Mouse (Mus musculus): Measurements from ENCODE around the gene Hydin. TPM values are rescaled to one million over a fixed set of nuclear protein-coding genes. Genes with fewer than 3 reads are reported as not detected.
"Not testable (repeated sequence)": the region's sequence is repeated elsewhere in the genome, so short reads cannot be mapped to it uniquely, and the experiment has no call there.

Gene Hydin
- polyA plus RNA-seq, 1 experiment from 2014 or later, result 0.52 TPM

DNA sequence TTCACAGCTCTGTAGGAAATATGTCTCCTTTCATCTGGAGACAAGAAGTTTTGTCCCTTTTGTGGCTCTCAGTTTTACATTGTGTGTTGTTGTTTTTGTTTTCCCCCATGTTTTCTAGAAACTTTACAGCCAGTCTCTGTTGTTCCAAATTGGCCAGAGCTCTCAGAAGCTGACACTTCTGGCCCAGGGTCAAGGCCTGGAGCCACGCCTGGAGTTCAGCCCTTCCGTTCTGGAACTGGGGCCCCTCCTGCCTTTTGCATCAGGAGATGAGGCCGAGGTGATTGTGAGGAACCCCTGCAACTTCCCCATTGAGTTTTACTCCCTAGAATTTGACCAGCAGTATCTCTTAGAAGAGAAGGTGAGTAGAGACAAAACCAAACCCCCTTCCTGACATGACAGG lies 242.0 kb downstream of the Hydin start:
- no peak overlapping the region for H3K4me3 ChIP-seq
- 75% methylated on average over 3 of the region's 3 CpGs for WGBS
- H3K36me3 ChIP-seq, result no peaks in the 10 kb centered on the region

DNA sequence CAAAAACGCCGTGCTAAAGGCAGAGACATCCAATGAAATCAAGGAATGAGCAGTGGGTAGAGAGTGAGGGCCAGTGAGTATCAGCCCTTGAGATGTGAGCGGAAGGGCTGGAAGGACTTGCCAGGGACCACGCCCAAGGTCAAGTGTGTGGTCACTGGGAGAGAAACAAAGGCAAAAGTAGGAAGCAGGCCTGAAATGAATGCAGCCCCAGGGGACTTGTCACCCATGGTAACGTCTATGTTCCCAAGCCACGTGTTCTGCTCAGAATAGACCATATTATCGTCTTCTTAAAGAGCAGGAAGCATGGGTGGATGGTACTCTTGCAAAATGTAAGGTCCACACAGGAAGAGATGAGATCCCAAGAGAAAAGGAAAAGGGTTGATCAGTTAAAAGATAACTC lies 253.0 kb downstream of the Hydin start:
- Histone ChIP-seq H3K4me1 (replicated peaks) (no peaks in the 10 kb centered on the region), H3K9me3 (no peaks in the 10 kb centered on the region), H3K36me3 (no peaks in the 10 kb centered on the region), H3K27me3 (ENCODE audit: insufficient read depth, poor library complexity, severe bottlenecking) (no peaks in the 10 kb centered on the region), H3K4me3 (no peak overlapping the region), H3K27ac (no peak overlapping the region)
- DNase-seq (ENCODE audit: low spot score), result no peak
- WGBS, result 82% methylated on average over 7 of the region's 7 CpGs

More for the DNA sequence above, 242.0 kb downstream of the Hydin start:
- Histone ChIP-seq H3K27ac (no peak overlapping the region), H3K9me3 (0 out of 2 replicates have a peak, but pooled peaks cover 6% of the 10 kb centered on the region), H3K4me1 (replicated peaks) (no peaks in the 10 kb centered on the region), H3K27me3 (ENCODE audit: insufficient read depth, poor library complexity, severe bottlenecking) (no peaks in the 10 kb centered on the region)
- no peak for DNase-seq (ENCODE audit: low spot score)

GRCm38 (mm10) chr8:110521851-110522250 lies 255.1 kb downstream of the Hydin start:
- H3K4me1 ChIP-seq (replicated peaks), result 0 out of 2 replicates have a peak, but pooled peaks cover 6% of the 10 kb centered on the region
- 94% methylated on average over 12 of the region's 12 CpGs for WGBS

DNA sequence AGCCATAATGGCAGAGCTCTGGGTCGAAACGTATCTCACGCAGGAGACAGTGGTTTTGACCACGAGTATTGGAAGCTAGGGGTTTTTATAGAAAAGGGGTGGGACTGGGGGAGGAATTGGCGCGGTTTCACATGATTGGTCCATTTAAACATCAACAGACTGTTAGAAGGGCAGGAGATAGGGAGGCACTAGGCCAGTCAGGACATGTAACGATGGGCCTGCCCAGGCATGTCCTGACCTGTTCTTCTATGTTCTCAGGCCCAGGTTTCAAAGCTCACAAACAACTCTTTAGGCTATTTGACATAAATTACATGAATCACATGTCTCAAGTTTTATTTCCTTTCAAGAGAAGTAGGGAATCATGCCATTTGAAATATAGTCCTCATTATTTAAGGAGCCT lies 255.7 kb downstream of the Hydin start:
- H3K27me3 ChIP-seq (ENCODE audit: insufficient read depth, poor library complexity, severe bottlenecking); DNase-seq (ENCODE audit: low spot score); H3K4me1 ChIP-seq (replicated peaks); H3K27ac ChIP-seq; H3K36me3 ChIP-seq; H3K9me3 ChIP-seq; H3K4me3 ChIP-seq: not testable (repeated sequence)
- WGBS, result 90% methylated on average over 7 of the region's 7 CpGs

More at GRCm38 (mm10) chr8:110521851-110522250, 255.1 kb downstream of the Hydin start:
- Histone ChIP-seq H3K27me3 (ENCODE audit: insufficient read depth, poor library complexity, severe bottlenecking) (no peaks in the 10 kb centered on the region), H3K36me3 (no peaks in the 10 kb centered on the region), H3K27ac (no peak overlapping the region), H3K9me3 (no peaks in the 10 kb centered on the region), H3K4me3 (no peak overlapping the region)
- DNase-seq (ENCODE audit: low spot score), result no peak

DNA sequence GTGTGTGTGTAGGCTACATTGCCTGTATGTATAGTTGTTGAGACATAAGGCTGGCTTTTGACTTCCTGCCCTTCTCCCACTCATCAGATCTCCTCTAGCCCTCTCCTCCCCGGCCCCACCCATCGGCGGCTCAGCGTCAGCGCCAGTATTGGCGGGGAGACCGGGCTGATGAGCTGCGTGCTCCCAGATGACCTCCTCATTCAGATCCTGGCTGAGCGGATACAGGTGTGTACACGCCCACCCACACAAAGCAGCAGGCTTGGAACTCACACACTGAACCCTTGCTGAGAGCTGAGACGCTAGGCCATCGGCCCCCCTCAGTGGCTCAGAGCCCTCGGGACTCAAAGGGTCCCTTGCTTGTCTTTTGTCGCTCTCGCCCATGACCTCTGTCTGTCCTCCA lies 256.2 kb downstream of the Hydin start:
- no peak overlapping the region for H3K27ac ChIP-seq
- no peaks in the 10 kb centered on the region for H3K9me3 ChIP-seq
- H3K4me3 ChIP-seq, result no peak overlapping the region
- H3K36me3 ChIP-seq, result no peaks in the 10 kb centered on the region
- 70% methylated on average over 15 of the region's 15 CpGs for WGBS
- H3K27me3 ChIP-seq (ENCODE audit: insufficient read depth, poor library complexity, severe bottlenecking), result no peaks in the 10 kb centered on the region
- H3K4me1 ChIP-seq (replicated peaks), result 0 out of 2 replicates have a peak, but pooled peaks cover 6% of the 10 kb centered on the region
- DNase-seq (ENCODE audit: low spot score), result no peak

DNA sequence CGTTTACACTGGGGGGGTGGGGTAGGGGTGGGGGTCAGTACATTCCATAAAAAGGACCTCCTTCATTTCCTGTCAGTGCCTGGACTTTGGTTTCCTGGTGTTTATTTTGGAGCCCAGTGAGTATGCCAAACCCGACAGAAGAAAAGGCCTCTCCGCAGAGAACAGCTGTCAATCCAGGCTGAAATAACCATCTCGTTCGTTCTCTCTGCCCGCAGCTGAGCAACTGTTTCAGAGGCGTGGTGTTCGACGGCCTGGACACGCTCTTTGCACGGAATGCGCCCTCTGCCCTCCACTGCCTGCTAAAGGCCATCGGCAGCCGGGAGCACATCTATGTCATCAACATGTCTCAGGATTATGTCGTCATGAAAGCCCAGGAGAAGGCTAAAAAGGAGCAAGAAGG lies 258.5 kb downstream of the Hydin start:
- WGBS, result 61% methylated on average over 15 of the region's 15 CpGs
- Histone ChIP-seq H3K27me3 (ENCODE audit: insufficient read depth, poor library complexity, severe bottlenecking) (no peaks in the 10 kb centered on the region), H3K9me3 (no peaks in the 10 kb centered on the region), H3K27ac (no peak overlapping the region), H3K36me3 (no peaks in the 10 kb centered on the region), H3K4me1 (replicated peaks) (0 out of 2 replicates have a peak, but pooled peaks cover 6% of the 10 kb centered on the region), H3K4me3 (no peak overlapping the region)
- DNase-seq (ENCODE audit: low spot score), result peak; percentile 13

DNA sequence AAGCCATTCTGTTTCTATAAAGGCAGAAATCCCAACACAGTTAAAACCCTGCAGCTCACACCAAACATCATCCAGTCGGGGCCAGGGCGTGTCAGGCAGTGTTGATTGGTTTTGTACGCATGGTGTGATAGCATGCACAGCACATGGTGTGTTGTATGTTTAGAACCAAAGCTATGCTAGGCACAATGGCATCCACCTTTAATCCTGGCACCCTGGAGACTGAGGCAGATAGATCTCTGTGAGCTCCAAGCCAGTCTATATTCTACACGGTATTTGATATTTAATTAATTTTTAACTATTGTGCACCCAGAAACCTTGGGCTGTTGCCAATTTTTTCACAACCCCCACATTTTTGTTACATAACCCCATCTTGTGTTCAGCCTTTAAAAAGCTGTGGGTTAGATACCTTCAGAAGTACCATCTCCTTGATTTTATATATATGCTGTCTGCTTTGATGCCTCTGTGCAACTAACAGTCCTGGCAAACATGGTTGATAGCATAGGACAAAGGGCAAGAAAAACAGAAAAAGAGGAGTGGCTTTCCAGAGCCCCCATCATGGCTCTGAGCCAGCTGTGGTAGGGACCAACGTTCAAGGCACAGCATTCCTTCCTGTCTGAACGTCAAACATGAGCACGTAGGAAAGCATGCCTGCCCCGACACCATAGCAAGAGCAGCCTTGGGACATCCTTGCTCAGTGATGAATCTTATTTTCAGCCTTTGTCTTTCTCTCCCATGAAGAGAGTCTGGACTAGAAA lies 263.4 kb downstream of the Hydin start:
- DNase-seq (ENCODE audit: low spot score), result no peak
- no peaks in the 10 kb centered on the region for H3K9me3 ChIP-seq
- 83% methylated on average over 8 of the region's 8 CpGs for WGBS
- no peak overlapping the region for H3K4me3 ChIP-seq
- no peak overlapping the region for H3K27ac ChIP-seq
- H3K27me3 ChIP-seq (ENCODE audit: insufficient read depth, poor library complexity, severe bottlenecking), result no peaks in the 10 kb centered on the region
- H3K36me3 ChIP-seq, result no peaks in the 10 kb centered on the region
- H3K4me1 ChIP-seq (replicated peaks), result 0 out of 2 replicates have a peak, but pooled peaks cover 5% of the 10 kb centered on the region

DNA sequence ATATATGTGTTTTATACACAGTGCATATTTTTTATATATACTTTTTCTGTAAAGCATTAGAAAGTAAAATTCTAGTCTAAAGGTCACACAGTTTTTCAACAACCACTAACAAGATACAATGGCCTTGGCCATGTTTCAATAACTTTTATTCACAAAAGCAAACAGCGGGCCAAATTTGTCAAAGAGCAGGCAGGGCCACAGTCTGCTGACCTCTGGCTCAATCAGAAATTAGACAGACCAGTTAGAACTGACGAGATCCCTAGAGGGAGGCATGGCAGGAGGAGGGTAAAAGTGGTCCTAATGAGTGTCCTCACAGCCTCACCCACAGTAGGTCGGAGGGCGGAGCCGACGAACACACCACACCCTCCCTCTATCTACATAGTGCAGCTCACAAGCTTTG lies 267.0 kb downstream of the Hydin start:
- DNase-seq (ENCODE audit: low spot score), result no peak
- WGBS, result 81% methylated on average over 6 of the region's 6 CpGs
- no peaks in the 10 kb centered on the region for H3K27me3 ChIP-seq (ENCODE audit: insufficient read depth, poor library complexity, severe bottlenecking)
- H3K4me3 ChIP-seq, result no peak overlapping the region
- no peaks in the 10 kb centered on the region for H3K36me3 ChIP-seq
- H3K9me3 ChIP-seq, result no peaks in the 10 kb centered on the region
- no peaks in the 10 kb centered on the region for H3K4me1 ChIP-seq (replicated peaks)
- H3K27ac ChIP-seq, result no peak overlapping the region

- Histone ChIP-seq H3K9me3 (no peaks in the 10 kb centered on the region), H3K4me1 (replicated peaks) (no peaks in the 10 kb centered on the region), H3K27me3 (ENCODE audit: insufficient read depth, poor library complexity, severe bottlenecking) (no peaks in the 10 kb centered on the region), H3K4me3 (no peak overlapping the region), H3K27ac (no peak overlapping the region), H3K36me3 (no peaks in the 10 kb centered on the region)
- no peak for DNase-seq (ENCODE audit: low spot score)
- 85% methylated on average over 4 of the region's 4 CpGs for WGBS
Measured at GRCm38 (mm10) chr8:110537849-110538248, 271.1 kb downstream of the Hydin start.

DNA sequence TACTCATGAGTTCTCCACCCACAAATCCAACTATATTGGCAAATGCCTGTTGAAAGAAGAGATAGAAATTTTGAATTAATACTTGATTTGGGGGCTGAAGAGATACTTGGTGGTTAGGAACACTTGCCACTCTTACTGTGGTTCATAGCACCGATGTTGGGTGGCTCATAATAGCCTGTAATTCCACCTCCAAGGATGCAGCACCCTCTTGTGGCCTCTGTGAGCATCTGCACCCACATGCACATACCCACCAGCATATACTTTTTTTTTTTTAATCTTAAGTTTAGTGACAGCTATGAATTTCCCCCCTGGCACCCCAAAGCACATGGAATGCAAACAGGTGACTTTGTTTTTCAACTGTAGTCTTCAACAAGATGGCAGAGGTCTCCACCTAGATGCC lies 283.6 kb downstream of the Hydin start:
- no peaks in the 10 kb centered on the region for H3K4me1 ChIP-seq (replicated peaks)
- 82% methylated on average over 1 of the region's 1 CpGs for WGBS
- H3K27me3 ChIP-seq (ENCODE audit: insufficient read depth, poor library complexity, severe bottlenecking), result no peaks in the 10 kb centered on the region
- no peaks in the 10 kb centered on the region for H3K36me3 ChIP-seq
- no peak overlapping the region for H3K27ac ChIP-seq
- H3K9me3 ChIP-seq, result peaks cover 6% of the 10 kb centered on the region; the same call in 1 of the 2 replicates
- no peak overlapping the region for H3K4me3 ChIP-seq
- no peak for DNase-seq (ENCODE audit: low spot score)

DNA sequence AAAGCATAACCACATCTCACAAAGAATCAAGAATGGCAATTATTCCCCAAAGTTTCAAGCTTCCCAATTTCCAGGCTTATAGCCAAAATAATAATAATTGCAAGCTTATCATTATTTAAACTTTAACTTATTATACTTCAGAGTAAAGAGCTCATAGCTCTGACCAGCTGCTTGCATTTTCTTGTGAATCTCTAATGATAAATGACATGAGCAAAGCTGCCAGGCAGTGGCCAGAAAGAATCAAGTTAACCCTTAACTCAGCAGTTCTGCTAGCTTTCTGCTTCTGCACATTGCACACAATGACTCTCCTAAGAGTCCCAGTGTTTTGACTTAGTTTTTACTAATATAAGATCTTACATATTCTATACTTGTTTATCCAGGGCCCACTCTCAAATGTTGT lies 285.3 kb downstream of the Hydin start:
- H3K9me3 ChIP-seq; H3K36me3 ChIP-seq; H3K27me3 ChIP-seq (ENCODE audit: insufficient read depth, poor library complexity, severe bottlenecking); H3K4me1 ChIP-seq (replicated peaks); H3K27ac ChIP-seq; H3K4me3 ChIP-seq; DNase-seq (ENCODE audit: low spot score): not testable (repeated sequence)

DNA sequence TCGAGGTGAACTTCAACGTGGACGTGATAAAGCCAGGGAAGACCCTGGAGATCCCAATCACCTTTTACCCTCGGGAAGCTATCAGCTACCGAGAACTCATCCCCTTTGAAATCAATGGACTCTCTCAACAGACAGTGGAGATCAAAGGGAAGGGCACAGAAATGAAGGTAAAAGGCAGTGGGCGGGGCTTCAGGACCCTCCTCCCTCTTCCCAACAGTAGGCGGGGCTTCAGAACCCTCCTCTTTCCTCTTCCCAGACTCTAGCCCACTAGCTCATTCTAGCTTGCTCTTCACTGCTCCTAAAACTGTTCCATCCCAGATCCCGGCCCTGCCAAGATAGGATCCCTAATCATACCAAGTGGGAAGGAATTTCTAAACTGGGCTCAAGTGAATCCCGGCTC lies 325.9 kb downstream of the Hydin start:
- H3K27me3 ChIP-seq (ENCODE audit: insufficient read depth, poor library complexity, severe bottlenecking), result no peaks in the 10 kb centered on the region
- H3K9me3 ChIP-seq, result no peaks in the 10 kb centered on the region
- WGBS, result 87% methylated on average over 9 of the region's 9 CpGs
- no peak overlapping the region for H3K27ac ChIP-seq
- H3K4me3 ChIP-seq, result no peak overlapping the region
- DNase-seq (ENCODE audit: low spot score), result no peak
- H3K36me3 ChIP-seq, result no peaks in the 10 kb centered on the region
- H3K4me1 ChIP-seq (replicated peaks), result no peaks in the 10 kb centered on the region

DNA sequence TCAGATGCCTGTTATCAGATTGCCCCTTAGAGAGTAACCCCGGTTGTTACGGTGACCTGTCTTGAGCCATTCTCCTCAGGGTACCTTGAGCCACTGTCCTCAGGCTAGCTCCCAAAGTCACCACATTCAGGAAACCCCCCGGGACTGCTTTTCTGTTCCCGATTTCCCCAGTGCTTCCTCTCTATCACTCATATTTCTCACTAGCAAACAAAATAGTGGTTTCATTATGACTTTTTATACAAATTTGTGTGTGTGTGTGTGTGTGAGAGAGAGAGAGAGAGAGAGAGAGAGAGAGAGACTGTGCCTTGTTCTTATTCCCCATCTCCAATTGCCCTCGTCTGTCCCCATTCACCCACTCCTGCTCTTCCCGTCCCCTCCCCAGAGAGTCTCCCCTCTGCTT lies 327.4 kb downstream of the Hydin start:
- Histone ChIP-seq H3K4me1 (replicated peaks) (no peaks in the 10 kb centered on the region), H3K36me3 (no peaks in the 10 kb centered on the region), H3K27ac (no peak overlapping the region), H3K27me3 (ENCODE audit: insufficient read depth, poor library complexity, severe bottlenecking) (no peaks in the 10 kb centered on the region), H3K4me3 (no peak overlapping the region), H3K9me3 (no peaks in the 10 kb centered on the region)
- no peak for DNase-seq (ENCODE audit: low spot score)
- WGBS, result 89% methylated on average over 6 of the region's 6 CpGs

- no peak overlapping the region for H3K27ac ChIP-seq
- 14% methylated on average over 1 of the region's 1 CpGs for WGBS
- H3K4me3 ChIP-seq, result no peak overlapping the region
- H3K27me3 ChIP-seq (ENCODE audit: insufficient read depth, poor library complexity, severe bottlenecking), result no peaks in the 10 kb centered on the region
- H3K9me3 ChIP-seq, result no peaks in the 10 kb centered on the region
- DNase-seq (ENCODE audit: low spot score), result peak; percentile 17
- H3K4me1 ChIP-seq (replicated peaks), result no peaks in the 10 kb centered on the region
- no peaks in the 10 kb centered on the region for H3K36me3 ChIP-seq
Measured at GRCm38 (mm10) chr8:110604556-110604955, 337.8 kb downstream of the Hydin start.
